Mouse (Mus musculus): ENCODE data around the gene Pank3.

- no peak for TF ChIP-seq GATA1 (IDR thresholded peaks at IDR 0.05; ENCODE audit: low read length)
- TF ChIP-seq TAL1 (IDR thresholded peaks at IDR 0.05; ENCODE audit: low read length), result no peak
Observed at GRCm38 (mm10) chr11:35782444-35782843, 13.2 kb downstream of the Pank3 start.

All from erythroblast, embryonic 14.5 days (primary cell).